Mouse (Mus musculus) liver, postnatal 0 days (tissue): ENCODE results near the gene Lin52. TPM values are rescaled to one million over a fixed set of nuclear protein-coding genes. Genes with fewer than 3 reads are reported as not detected.

ENCODE experiments used
- ATAC-seq: fragments of 200-750 bp; cut with Nextera tagmentation; 2 replicates; pipeline ENCODE4 v1.8.0; 2017; ENCODE audit warnings: mild to moderate bottlenecking, moderate library complexity
- DNase-seq: peaks from one replicate; pipeline ENCODE4 v3.0.0-alpha.2; 2016
- H3K27ac ChIP-seq: fragments of 300-500 bp; sonication (generic); 2 replicates; pipeline ENCODE4 v1.5.1; 2014; ENCODE audit warnings: antibody characterized with exemption, moderate library complexity, mild to moderate bottlenecking, low read depth
- H3K27me3 ChIP-seq: fragments of 300-500 bp; sonication (generic); 2 replicates; pipeline ENCODE4 v1.6.1; 2014; ENCODE audit warnings: low read length, control low read depth, mixed read lengths; ENCODE audit not compliant: insufficient read depth
- H3K36me3 ChIP-seq: fragments of 300-500 bp; sonication (generic); replicated peaks from 2 replicates; pipeline ENCODE4 v1.6.1; 2014; ENCODE audit warnings: mild to moderate bottlenecking, control low read depth, low read length, moderate library complexity, mixed read lengths; ENCODE audit not compliant: insufficient read depth
- H3K4me1 ChIP-seq: fragments of 300-500 bp; sonication (generic); 2 replicates; pipeline ENCODE4 v1.6.1; 2014; ENCODE audit warnings: antibody characterized with exemption, mild to moderate bottlenecking, control low read depth; ENCODE audit not compliant: insufficient read depth
- H3K4me2 ChIP-seq: fragments of 300-500 bp; sonication (generic); 2 replicates; pipeline ENCODE4 v1.6.1; 2014; ENCODE audit warnings: low read depth, mild to moderate bottlenecking, low read length, moderate library complexity, mixed read lengths
- H3K4me3 ChIP-seq: fragments of 300-500 bp; sonication (generic); 2 replicates; pipeline ENCODE4 v1.5.1; 2014; ENCODE audit warnings: low read depth, low read length
- H3K9ac ChIP-seq: fragments of 300-500 bp; sonication (generic); replicated peaks from 2 replicates; pipeline ENCODE4 v1.6.1; 2014; ENCODE audit warnings: mild to moderate bottlenecking, moderate library complexity
- H3K9me3 ChIP-seq: fragments of 300-500 bp; sonication (generic); 2 replicates; pipeline ENCODE4 v1.6.1; 2016; ENCODE audit warnings: mild to moderate bottlenecking, control low read depth, low read length, mixed read lengths
- CTCF ChIP-seq: sonication (generic); IDR thresholded peaks from 2 replicates; pipeline ENCODE4 v1.5.1; 2016; ENCODE audit warnings: antibody characterized with exemption, low read depth
- EP300 ChIP-seq: IDR thresholded peaks from 2 replicates; pipeline ENCODE4 v1.6.1; 2016; ENCODE audit warnings: antibody characterized with exemption, low read depth, mild to moderate bottlenecking
- WGBS: fragments of 180-500 bp; shearing (Covaris S2); extraction: QIAGEN DNeasy Blood & Tissue Kit; methylation state at CpG from one replicate; pipeline ENCODE4 v1.1.7; 2014; ENCODE audit not compliant: insufficient replicate concordance; 5-methylcytosine and 5-hydroxymethylcytosine counted together
- polyA plus RNA-seq: library from polyadenylated mRNA; unstranded; fragments of >200 nt; fragmentation: Nextera tagmentation; extraction: Ambion mirVana; gene quantifications from 2 replicates; pipeline ENCODE4 v1.2.1, GENCODE M21; 2015

Lin52 gene
- polyA plus RNA-seq, 1 experiment from 2014 or later = 7.8 TPM

DNA sequence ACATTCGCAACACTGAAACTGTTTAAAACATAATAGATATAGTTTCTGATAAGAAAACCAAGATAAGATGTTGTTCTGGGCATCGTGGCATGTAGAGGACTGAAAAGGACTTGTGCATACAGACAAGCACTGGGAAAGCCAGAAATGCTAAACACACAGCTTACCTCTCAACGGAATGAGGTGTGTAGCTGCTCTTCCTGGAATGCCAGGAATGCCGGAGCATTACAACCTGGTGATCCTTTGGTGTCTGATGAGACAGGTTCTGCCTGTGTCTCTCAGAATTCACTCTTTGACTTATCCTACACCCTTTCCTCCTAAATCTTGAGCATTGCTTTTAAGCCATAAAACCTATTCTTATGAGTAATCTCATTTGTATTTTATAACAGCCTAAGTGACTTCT is 8.7 kb upstream of the Lin52 start:
- Histone ChIP-seq H3K27me3 (no peaks in the 10 kb centered on the region), H3K9ac (no peak overlapping the region), H3K4me2 (no peak overlapping the region), H3K36me3 (peaks cover 12% of the 10 kb centered on the region), H3K27ac (no peak overlapping the region), H3K9me3 (no peaks in the 10 kb centered on the region), H3K4me1 (no peaks in the 10 kb centered on the region), H3K4me3 (no peak overlapping the region)
- no peak for TF ChIP-seq CTCF
- DNase-seq (no peak), ATAC-seq (no peak)
- WGBS = 67% methylated on average over 4 of the region's 4 CpGs

DNA sequence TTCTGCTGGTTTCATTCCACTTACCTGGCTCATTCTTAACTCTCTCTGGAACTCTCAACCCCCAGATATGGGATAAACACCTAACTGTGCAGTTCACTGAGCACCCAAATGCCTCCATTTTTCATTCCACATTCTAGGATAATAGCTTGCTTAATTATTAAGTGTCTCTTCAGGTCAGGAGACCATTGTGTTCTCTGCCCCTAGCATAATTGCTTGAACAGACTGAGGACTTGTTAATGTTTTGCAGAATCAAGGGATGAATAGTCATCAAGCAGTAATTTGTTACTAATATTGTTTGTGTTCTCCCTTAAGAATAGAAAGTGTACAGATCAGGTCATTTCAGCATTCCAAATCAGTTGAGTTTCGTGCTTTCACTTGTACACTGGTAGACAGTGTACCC is 3.8 kb upstream of the Lin52 start:
- DNase-seq (no peak), ATAC-seq (no peak)
- H3K4me3 ChIP-seq = no peak overlapping the region
- no peak for TF ChIP-seq EP300
- no peak for TF ChIP-seq CTCF
- H3K36me3 ChIP-seq = no peaks in the 10 kb centered on the region
- 68% methylated on average over 1 of the region's 1 CpGs for WGBS
- peaks cover 5% of the 10 kb centered on the region; the same call in 1 of the 2 replicates for H3K4me1 ChIP-seq
- no peak overlapping the region for H3K9ac ChIP-seq
- H3K4me2 ChIP-seq = no peak overlapping the region
- H3K27me3 ChIP-seq = no peaks in the 10 kb centered on the region
- H3K27ac ChIP-seq = no peak overlapping the region
- no peaks in the 10 kb centered on the region for H3K9me3 ChIP-seq

DNA sequence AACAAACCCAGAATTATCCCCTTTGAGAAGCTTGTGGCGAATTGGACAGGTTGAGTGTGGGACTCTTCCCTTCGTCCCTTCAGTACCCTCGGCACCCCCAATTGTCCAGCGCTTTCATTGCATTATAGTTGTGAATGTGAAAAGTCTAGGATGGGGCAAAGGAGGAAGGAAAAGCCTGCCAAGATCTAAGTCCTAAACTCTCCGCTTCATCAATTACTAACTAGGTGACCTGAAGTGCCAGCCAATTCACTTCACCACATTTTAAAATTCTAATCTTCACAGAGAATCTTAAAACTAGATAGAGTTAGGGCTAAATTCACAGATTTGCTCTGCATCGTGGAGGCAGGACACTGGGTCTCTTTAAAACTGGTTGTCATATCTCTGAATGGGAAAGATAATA is 3.0 kb upstream of the Lin52 start:
- H3K36me3 ChIP-seq = no peaks in the 10 kb centered on the region
- H3K27ac ChIP-seq = no peak overlapping the region
- H3K4me3 ChIP-seq = no peak overlapping the region
- H3K4me1 ChIP-seq = peaks cover 10% of the 10 kb centered on the region; the same call in 1 of the 2 replicates
- H3K9ac ChIP-seq = no peak overlapping the region
- DNase-seq (no peak), ATAC-seq (no peak)
- no peaks in the 10 kb centered on the region for H3K9me3 ChIP-seq
- WGBS = 83% methylated on average over 6 of the region's 6 CpGs
- no peak for TF ChIP-seq CTCF
- TF ChIP-seq EP300 = no peak
- no peaks in the 10 kb centered on the region for H3K27me3 ChIP-seq
- no peak overlapping the region for H3K4me2 ChIP-seq

DNA sequence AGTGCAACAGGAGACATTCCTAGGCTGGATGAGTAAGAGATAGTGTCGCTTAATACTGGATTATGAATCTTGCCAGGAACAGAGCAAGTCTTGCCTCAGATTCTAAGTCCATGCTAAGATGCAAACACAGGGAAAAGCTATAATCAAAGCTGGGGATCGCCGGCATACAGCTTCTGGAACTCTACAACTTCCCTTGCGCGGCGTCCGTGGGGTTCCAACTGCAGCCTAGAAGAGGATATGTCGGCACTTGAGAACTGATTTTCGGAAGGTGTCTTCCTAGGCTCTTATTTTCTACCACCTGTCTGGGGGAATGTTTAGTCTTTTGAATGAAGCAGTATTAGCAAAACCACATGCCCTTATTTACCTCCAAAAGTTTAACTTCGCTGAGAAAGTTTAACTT is 1.3 kb upstream of the Lin52 start:
- ATAC-seq (no peak), DNase-seq (no peak)
- H3K4me3 ChIP-seq = peak overlapping the region; percentile 89
- peak overlapping the region; percentile 95 for H3K27ac ChIP-seq
- H3K4me1 ChIP-seq = peaks cover 10% of the 10 kb centered on the region; the same call in 1 of the 2 replicates
- H3K36me3 ChIP-seq = 0 out of 2 replicates have a peak, but pooled peaks cover 3% of the 10 kb centered on the region
- WGBS = 34% methylated on average over 10 of the region's 10 CpGs
- peak overlapping the region; percentile 80 for H3K9ac ChIP-seq
- H3K9me3 ChIP-seq = no peaks in the 10 kb centered on the region
- H3K27me3 ChIP-seq = no peaks in the 10 kb centered on the region
- TF ChIP-seq EP300 (no peak), CTCF (no peak)
- H3K4me2 ChIP-seq = peak overlapping the region; percentile 91

DNA sequence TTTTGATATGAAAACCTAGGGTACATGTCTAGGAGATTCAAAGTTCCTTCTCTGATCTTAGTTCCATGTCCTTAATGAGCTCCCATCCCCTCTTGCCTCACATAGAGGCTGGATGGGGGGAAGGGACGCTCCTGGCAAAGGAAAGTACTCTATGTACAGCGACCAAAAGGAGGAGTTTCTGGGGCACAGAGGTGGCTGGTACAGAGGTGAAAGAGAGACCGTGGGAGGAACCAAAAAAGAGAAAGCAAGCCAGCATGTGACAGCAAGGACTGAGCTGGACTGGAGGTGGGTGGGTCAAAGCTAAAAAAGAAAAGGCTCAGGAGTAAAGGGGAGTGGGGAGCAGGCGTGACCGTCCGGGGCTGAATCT is 888 bp upstream of the Lin52 start:
- WGBS = 2% methylated on average over 6 of the region's 6 CpGs
- Histone ChIP-seq H3K27me3 (no peaks in the 10 kb centered on the region), H3K4me3 (peak overlapping the region; percentile 89), H3K36me3 (0 out of 2 replicates have a peak, but pooled peaks cover 3% of the 10 kb centered on the region), H3K4me1 (peaks cover 10% of the 10 kb centered on the region; the same call in 1 of the 2 replicates), H3K27ac (peak overlapping the region; percentile 95), H3K4me2 (peak overlapping the region; percentile 91), H3K9ac (peak overlapping the region; percentile 80), H3K9me3 (no peaks in the 10 kb centered on the region)
- TF ChIP-seq EP300 = peak; percentile 59; the same call in 1 of the 2 replicates
- no peak for TF ChIP-seq CTCF
- ATAC-seq (peak; percentile 37), DNase-seq (peak; percentile 66)

DNA sequence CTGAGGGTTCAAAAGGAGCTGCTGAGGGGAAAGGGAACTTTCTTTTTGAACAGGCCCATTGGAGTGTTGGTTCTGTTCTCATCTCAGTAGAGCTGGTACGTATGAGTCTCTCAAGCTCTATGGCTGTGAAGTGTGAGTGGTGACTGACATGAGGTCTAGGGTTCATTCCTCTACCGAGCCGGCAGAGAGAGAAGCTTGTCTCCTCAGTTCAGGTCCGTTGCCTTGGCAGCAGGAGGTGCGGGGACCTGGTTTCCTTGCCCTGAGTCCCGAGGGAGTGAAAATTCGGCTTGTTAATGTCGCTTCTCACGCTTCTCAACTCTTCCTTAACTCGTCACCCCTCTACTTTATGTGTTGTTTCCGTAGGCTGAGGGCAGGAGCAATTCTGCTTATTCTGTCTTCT is 579 bp downstream of the Lin52 start:
- Histone ChIP-seq H3K4me3 (peak overlapping the region; percentile 89), H3K27ac (peak overlapping the region; percentile 96), H3K36me3 (peaks cover 4% of the 10 kb centered on the region), H3K9ac (peak overlapping the region; percentile 92), H3K9me3 (no peaks in the 10 kb centered on the region), H3K4me1 (peaks cover 10% of the 10 kb centered on the region; the same call in 1 of the 2 replicates), H3K4me2 (peak overlapping the region; percentile 92), H3K27me3 (no peaks in the 10 kb centered on the region)
- ATAC-seq (no peak), DNase-seq (no peak)
- TF ChIP-seq EP300 = no peak
- TF ChIP-seq CTCF = no peak
- WGBS = under 1% methylated on average over 11 of the region's 11 CpGs

DNA sequence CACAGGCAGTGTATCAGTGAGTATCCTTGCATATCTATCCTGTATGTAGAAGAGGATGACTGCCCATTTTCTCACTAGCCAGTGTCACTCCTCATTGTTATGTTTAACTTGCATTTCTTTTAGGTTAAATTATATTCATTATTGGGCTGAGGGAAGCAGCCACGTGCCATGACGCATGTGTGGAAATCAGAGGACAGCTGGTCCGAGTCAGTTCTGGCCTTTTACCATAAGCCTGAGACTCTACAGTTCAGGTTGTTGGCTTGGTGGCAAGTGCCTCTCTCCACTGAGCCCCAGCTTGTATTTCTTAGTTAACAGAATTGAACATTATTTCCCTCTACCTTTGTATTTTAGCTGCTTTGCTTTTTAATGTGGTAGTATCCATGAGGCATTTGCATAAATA is 5.7 kb downstream of the Lin52 start:
- DNase-seq (no peak), ATAC-seq (no peak)
- Histone ChIP-seq H3K27ac (no peak overlapping the region), H3K4me3 (no peak overlapping the region), H3K27me3 (no peaks in the 10 kb centered on the region), H3K9ac (no peak overlapping the region), H3K9me3 (no peaks in the 10 kb centered on the region), H3K4me1 (peaks cover 9% of the 10 kb centered on the region; the same call in 1 of the 2 replicates), H3K4me2 (no peak overlapping the region), H3K36me3 (peaks cover 32% of the 10 kb centered on the region)
- TF ChIP-seq EP300 (no peak), CTCF (no peak)
- WGBS = 89% methylated on average over 3 of the region's 3 CpGs
